Mouse (Mus musculus): ENCODE data around the gene Gm10271.

Gene Gm10271

DNA sequence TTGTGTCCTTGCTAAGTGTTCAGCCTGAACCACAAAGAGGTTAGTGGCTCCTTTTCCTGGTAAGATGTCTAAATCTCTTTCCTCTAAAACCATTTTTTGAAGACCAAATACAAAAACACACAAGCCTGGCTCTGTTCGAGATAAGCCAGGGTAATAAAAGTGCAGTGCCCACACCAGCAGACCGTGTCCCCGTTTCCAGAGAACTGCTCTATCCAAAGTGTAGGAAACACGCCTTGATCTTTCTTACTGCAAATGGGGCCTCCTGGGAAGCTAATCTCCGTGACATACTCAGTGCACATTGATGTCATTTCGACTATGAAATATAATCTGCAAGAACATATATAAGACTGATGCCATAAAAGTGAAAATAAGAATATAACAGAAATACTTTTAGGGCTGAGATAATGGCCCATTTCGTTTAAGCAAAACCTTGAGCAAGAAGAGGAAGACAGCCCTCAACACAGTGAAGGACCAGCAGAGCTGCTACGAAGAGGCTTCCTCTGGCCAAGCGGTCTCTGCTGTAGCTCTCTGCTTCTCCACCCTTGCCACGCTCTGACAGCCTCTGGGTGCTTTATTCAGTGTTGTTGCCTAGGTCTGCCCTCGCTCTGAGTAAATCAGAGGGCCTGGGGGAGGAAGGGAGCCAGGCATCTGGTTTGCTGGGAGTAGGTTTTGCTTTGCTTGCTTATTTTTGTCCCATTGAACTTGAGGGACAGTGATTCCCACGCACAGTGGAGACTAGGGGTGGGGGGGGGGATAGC, 33.5 kb upstream of the Gm10271 start:
- peaks cover 14% of the 10 kb centered on the region for H3K27me3 ChIP-seq (ENCODE audit: insufficient read depth, low read length)
- no peaks in the 10 kb centered on the region for H3K36me3 ChIP-seq (ENCODE audit: insufficient read depth, low read length)
- H3K4me3 ChIP-seq (replicated peaks; ENCODE audit: low read length): no peak overlapping the region
- H3K9me3 ChIP-seq (ENCODE audit: low read length): peaks cover 8% of the 10 kb centered on the region
- TF ChIP-seq CTCF (conservative IDR thresholded peaks at IDR 0.05; ENCODE audit: low read length): no peak
- no peak for TF ChIP-seq NANOG (IDR thresholded peaks at IDR 0.05; ENCODE audit: borderline replicate concordance, low read length)
- no peak for TF ChIP-seq POU5F1 (IDR thresholded peaks at IDR 0.05; ENCODE audit: borderline replicate concordance, low read length)
- H3K4me1 ChIP-seq (replicated peaks; ENCODE audit: low read depth, low read length): peaks cover 22% of the 10 kb centered on the region

- TF ChIP-seq POU5F1 (IDR thresholded peaks at IDR 0.05; ENCODE audit: borderline replicate concordance, low read length) (no peak), NANOG (IDR thresholded peaks at IDR 0.05; ENCODE audit: borderline replicate concordance, low read length) (no peak), CTCF (conservative IDR thresholded peaks at IDR 0.05; ENCODE audit: low read length) (no peak)
- Histone ChIP-seq H3K36me3 (ENCODE audit: insufficient read depth, low read length) (no peaks in the 10 kb centered on the region), H3K4me1 (replicated peaks; ENCODE audit: low read depth, low read length) (peaks cover 22% of the 10 kb centered on the region), H3K27me3 (ENCODE audit: insufficient read depth, low read length) (peaks cover 14% of the 10 kb centered on the region), H3K9me3 (ENCODE audit: low read length) (peaks cover 6% of the 10 kb centered on the region), H3K4me3 (replicated peaks; ENCODE audit: low read length) (no peak overlapping the region; the same call in 1 of the 2 replicates)
Observed at GRCm38 (mm10) chr10:117004695-117005094, 32.3 kb upstream of the Gm10271 start.

DNA sequence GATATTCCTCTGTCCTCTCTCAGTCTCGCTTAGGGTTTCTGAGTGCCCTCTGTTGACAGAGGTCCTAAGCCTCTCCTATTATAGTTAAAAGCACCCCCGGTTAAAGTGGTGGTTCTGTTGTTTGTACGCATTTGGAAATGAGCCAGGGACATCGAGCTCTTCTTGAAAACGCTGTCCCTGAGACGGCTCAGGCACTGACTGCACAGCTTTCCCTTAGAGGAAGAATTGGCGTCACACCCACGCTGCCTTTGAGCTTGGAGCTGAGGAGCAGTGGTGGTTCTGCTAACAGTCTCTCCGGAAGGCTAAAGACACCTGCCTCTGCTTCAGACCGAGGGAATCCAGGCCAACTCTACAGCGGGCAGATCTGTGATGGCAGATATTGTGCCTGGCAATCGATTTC, 28.6 kb upstream of the Gm10271 start:
- peaks cover 8% of the 10 kb centered on the region for H3K27me3 ChIP-seq (ENCODE audit: insufficient read depth, low read length)
- TF ChIP-seq CTCF (conservative IDR thresholded peaks at IDR 0.05; ENCODE audit: low read length) (no peak), POU5F1 (IDR thresholded peaks at IDR 0.05; ENCODE audit: borderline replicate concordance, low read length) (no peak), NANOG (IDR thresholded peaks at IDR 0.05; ENCODE audit: borderline replicate concordance, low read length) (no peak)
- H3K4me1 ChIP-seq (replicated peaks; ENCODE audit: low read depth, low read length): peaks cover 20% of the 10 kb centered on the region
- no peak overlapping the region for H3K4me3 ChIP-seq (replicated peaks; ENCODE audit: low read length)
- no peaks in the 10 kb centered on the region for H3K9me3 ChIP-seq (ENCODE audit: low read length)
- H3K36me3 ChIP-seq (ENCODE audit: insufficient read depth, low read length): no peaks in the 10 kb centered on the region

DNA sequence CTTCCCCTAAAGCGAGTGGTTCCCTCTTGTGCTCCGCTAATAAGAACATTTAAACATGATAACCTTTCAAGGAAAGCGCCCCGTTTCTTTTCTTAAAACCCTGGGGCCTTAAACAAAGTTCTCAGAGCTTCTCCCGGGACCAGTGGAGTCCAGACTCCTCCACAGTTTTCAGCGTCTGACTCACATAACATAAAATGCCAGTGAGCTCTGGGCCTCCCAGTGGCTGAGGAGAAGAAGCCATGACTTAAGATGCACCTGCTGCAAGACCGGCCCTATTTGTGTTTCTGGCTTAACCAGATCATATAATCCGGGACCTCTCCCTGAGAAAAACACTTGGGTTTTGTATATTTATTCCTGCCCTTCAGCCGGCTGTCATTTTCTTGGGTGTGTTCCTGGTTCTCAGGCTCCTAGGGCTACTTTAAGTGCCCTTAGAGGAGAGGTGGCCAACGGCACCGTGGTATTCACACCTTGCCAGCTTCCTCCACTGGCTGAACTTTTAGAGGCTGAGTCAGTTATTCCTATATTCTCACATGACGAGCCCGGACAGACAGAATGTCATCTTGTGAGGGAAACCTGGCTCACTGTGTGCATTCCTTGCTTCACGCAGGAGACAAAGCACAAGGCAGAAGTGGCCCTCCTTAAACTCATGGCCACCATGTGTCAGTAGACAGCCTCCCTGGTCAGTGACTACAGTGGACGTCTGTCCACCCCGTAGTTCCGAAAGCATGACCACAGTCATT, 26.5 kb upstream of the Gm10271 start:
- Histone ChIP-seq H3K27me3 (ENCODE audit: insufficient read depth, low read length) (peaks cover 6% of the 10 kb centered on the region; the same call in 1 of the 2 replicates), H3K9me3 (ENCODE audit: low read length) (no peaks in the 10 kb centered on the region), H3K4me3 (replicated peaks; ENCODE audit: low read length) (no peak overlapping the region), H3K36me3 (ENCODE audit: insufficient read depth, low read length) (no peaks in the 10 kb centered on the region), H3K4me1 (replicated peaks; ENCODE audit: low read depth, low read length) (peaks cover 34% of the 10 kb centered on the region)
- TF ChIP-seq CTCF (conservative IDR thresholded peaks at IDR 0.05; ENCODE audit: low read length) (no peak), NANOG (IDR thresholded peaks at IDR 0.05; ENCODE audit: borderline replicate concordance, low read length) (no peak), POU5F1 (IDR thresholded peaks at IDR 0.05; ENCODE audit: borderline replicate concordance, low read length) (no peak)

DNA sequence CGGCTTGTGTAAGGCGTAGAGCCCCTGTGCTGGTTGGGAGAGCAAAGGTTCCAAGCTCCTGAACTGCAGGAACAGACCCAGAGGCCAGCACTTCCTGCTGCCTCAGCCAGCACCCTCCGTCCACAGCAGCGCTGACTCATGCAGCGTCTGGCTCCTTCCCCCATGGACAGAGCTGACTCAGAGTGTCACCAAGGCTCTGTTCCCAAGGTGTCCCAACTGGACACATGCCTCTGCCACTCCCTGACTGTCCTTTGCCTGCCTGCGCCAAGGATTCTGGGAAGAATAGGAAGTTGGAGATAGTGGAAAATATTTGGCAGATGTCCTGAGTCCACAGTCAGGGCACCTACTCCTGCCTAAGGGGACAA, 23.8 kb upstream of the Gm10271 start:
- no peaks in the 10 kb centered on the region for H3K36me3 ChIP-seq (ENCODE audit: insufficient read depth, low read length)
- TF ChIP-seq NANOG (IDR thresholded peaks at IDR 0.05; ENCODE audit: borderline replicate concordance, low read length) (no peak), POU5F1 (IDR thresholded peaks at IDR 0.05; ENCODE audit: borderline replicate concordance, low read length) (no peak), CTCF (conservative IDR thresholded peaks at IDR 0.05; ENCODE audit: low read length) (no peak)

GRCm38 (mm10) chr10:116995584-116996235, 23.3 kb upstream of the Gm10271 start:
- peaks cover 18% of the 10 kb centered on the region for H3K27me3 ChIP-seq (ENCODE audit: insufficient read depth, low read length)
- no peaks in the 10 kb centered on the region for H3K36me3 ChIP-seq (ENCODE audit: insufficient read depth, low read length)
- TF ChIP-seq CTCF (conservative IDR thresholded peaks at IDR 0.05; ENCODE audit: low read length): no peak
- no peak for TF ChIP-seq NANOG (IDR thresholded peaks at IDR 0.05; ENCODE audit: borderline replicate concordance, low read length)
- TF ChIP-seq POU5F1 (IDR thresholded peaks at IDR 0.05; ENCODE audit: borderline replicate concordance, low read length): no peak
- no peak overlapping the region for H3K4me3 ChIP-seq (replicated peaks; ENCODE audit: low read length)
- peaks cover 54% of the 10 kb centered on the region for H3K4me1 ChIP-seq (replicated peaks; ENCODE audit: low read depth, low read length)
- H3K9me3 ChIP-seq (ENCODE audit: low read length): no peaks in the 10 kb centered on the region

More for the DNA sequence above, 23.8 kb upstream of the Gm10271 start:
- Histone ChIP-seq H3K27me3 (ENCODE audit: insufficient read depth, low read length) (peaks cover 20% of the 10 kb centered on the region), H3K4me1 (replicated peaks; ENCODE audit: low read depth, low read length) (peaks cover 54% of the 10 kb centered on the region), H3K4me3 (replicated peaks; ENCODE audit: low read length) (no peak overlapping the region), H3K9me3 (ENCODE audit: low read length) (no peaks in the 10 kb centered on the region)

DNA sequence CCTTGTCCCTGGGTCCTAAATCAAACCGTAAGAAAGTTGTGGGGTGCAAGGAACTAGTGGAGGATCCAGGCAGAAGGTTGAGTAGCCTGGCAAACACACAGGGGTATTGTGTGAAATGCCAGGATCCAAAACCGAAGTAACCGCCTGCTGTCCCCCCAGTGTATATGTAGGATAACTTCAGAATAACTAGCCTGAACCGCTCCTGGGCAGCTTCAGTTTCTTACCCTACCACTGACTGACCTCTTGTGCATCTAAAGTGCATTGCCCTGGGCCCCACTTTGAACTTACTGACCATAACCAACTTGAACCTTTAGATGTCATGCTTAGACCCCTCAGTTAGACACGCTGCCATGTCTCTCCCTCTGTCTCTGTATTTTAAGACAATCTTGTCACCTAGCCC, 22.8 kb upstream of the Gm10271 start:
- no peaks in the 10 kb centered on the region for H3K36me3 ChIP-seq (ENCODE audit: insufficient read depth, low read length)
- H3K4me3 ChIP-seq (replicated peaks; ENCODE audit: low read length): no peak overlapping the region
- TF ChIP-seq NANOG (IDR thresholded peaks at IDR 0.05; ENCODE audit: borderline replicate concordance, low read length) (no peak), CTCF (conservative IDR thresholded peaks at IDR 0.05; ENCODE audit: low read length) (no peak), POU5F1 (IDR thresholded peaks at IDR 0.05; ENCODE audit: borderline replicate concordance, low read length) (no peak)
- peaks cover 54% of the 10 kb centered on the region for H3K4me1 ChIP-seq (replicated peaks; ENCODE audit: low read depth, low read length)
- no peaks in the 10 kb centered on the region for H3K9me3 ChIP-seq (ENCODE audit: low read length)
- peaks cover 18% of the 10 kb centered on the region for H3K27me3 ChIP-seq (ENCODE audit: insufficient read depth, low read length)

DNA sequence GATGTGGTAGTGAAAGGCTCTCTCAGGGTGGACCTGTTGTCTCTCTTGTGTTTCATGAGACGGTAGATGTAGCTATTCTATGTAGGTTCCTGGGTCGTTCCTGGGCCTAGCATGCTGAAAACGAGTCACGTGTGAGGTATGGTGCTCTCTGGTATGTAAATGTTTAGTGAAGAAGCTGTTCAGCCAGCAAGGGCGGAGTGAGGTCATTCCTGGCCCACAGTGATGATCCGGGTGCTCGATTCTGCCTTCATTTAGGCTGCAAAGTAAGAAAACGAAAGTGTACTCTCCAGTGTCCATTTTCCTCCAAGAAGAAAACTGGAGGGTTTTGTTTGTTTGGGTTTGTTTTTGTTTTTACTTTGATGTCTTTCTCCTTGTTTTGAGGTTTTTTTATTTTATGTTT, 21.6 kb upstream of the Gm10271 start:
- H3K4me1 ChIP-seq (replicated peaks; ENCODE audit: low read depth, low read length): peaks cover 55% of the 10 kb centered on the region
- H3K27me3 ChIP-seq (ENCODE audit: insufficient read depth, low read length): peaks cover 17% of the 10 kb centered on the region
- no peak overlapping the region for H3K4me3 ChIP-seq (replicated peaks; ENCODE audit: low read length)
- TF ChIP-seq CTCF (conservative IDR thresholded peaks at IDR 0.05; ENCODE audit: low read length): no peak
- TF ChIP-seq NANOG (IDR thresholded peaks at IDR 0.05; ENCODE audit: borderline replicate concordance, low read length): no peak
- TF ChIP-seq POU5F1 (IDR thresholded peaks at IDR 0.05; ENCODE audit: borderline replicate concordance, low read length): no peak
- no peaks in the 10 kb centered on the region for H3K36me3 ChIP-seq (ENCODE audit: insufficient read depth, low read length)
- no peaks in the 10 kb centered on the region for H3K9me3 ChIP-seq (ENCODE audit: low read length)

Measured in E14TG2a.4 (cell line).